Mouse (Mus musculus): ENCODE results near the gene Syt2. TPM values are rescaled to one million over a fixed set of nuclear protein-coding genes. Genes with fewer than 3 reads are reported as not detected.

Syt2 gene
- polyA plus RNA-seq, 1 experiment from 2014 or later, result 0.48 TPM

- H3K27ac ChIP-seq (ENCODE audit: low read depth, low read length), result no peak overlapping the region
- TF ChIP-seq CTCF (IDR thresholded peaks at IDR 0.05; ENCODE audit: low read depth), result no peak
- H3K9ac ChIP-seq (ENCODE audit: low read depth, low read length), result no peak overlapping the region
- H3K27me3 ChIP-seq (replicated peaks; ENCODE audit: control insufficient read depth, insufficient read depth, low read length), result no peaks in the 10 kb centered on the region
- H3K9me3 ChIP-seq (ENCODE audit: control insufficient read depth), result no peaks in the 10 kb centered on the region
- H3K4me1 ChIP-seq (replicated peaks; ENCODE audit: control insufficient read depth, insufficient read depth, low read length), result no peaks in the 10 kb centered on the region
- ATAC-seq, result no peak
- H3K4me3 ChIP-seq (ENCODE audit: low read depth, low read length), result no peak overlapping the region
- 75% methylated on average over 5 of the region's 5 CpGs for WGBS
- H3K4me2 ChIP-seq (replicated peaks; ENCODE audit: low read depth), result no peak overlapping the region
- H3K36me3 ChIP-seq (ENCODE audit: control insufficient read depth, insufficient read depth), result no peaks in the 10 kb centered on the region
These were observed 136.3 kb downstream of the Syt2 start for GRCm38 (mm10) chr1:134782797-134783196.

- Histone ChIP-seq H3K9ac (ENCODE audit: low read depth, low read length) (no peak overlapping the region), H3K4me3 (ENCODE audit: low read depth, low read length) (no peak overlapping the region), H3K36me3 (ENCODE audit: control insufficient read depth, insufficient read depth) (no peaks in the 10 kb centered on the region), H3K4me2 (replicated peaks; ENCODE audit: low read depth) (no peak overlapping the region), H3K27ac (ENCODE audit: low read depth, low read length) (no peak overlapping the region), H3K27me3 (replicated peaks; ENCODE audit: control insufficient read depth, insufficient read depth, low read length) (no peaks in the 10 kb centered on the region), H3K4me1 (replicated peaks; ENCODE audit: control insufficient read depth, insufficient read depth, low read length) (no peaks in the 10 kb centered on the region), H3K9me3 (ENCODE audit: control insufficient read depth) (no peaks in the 10 kb centered on the region)
- TF ChIP-seq CTCF (IDR thresholded peaks at IDR 0.05; ENCODE audit: low read depth), result no peak
- WGBS, result 70% methylated on average over 4 of the region's 4 CpGs
- ATAC-seq, result no peak
These were observed 137.5 kb downstream of the Syt2 start for GRCm38 (mm10) chr1:134783958-134784357.

- H3K4me3 ChIP-seq (ENCODE audit: low read depth, low read length), result no peak overlapping the region
- H3K27ac ChIP-seq (ENCODE audit: low read depth, low read length), result no peak overlapping the region
- no peak overlapping the region for H3K9ac ChIP-seq (ENCODE audit: low read depth, low read length)
- no peak overlapping the region for H3K4me2 ChIP-seq (replicated peaks; ENCODE audit: low read depth)
- no peaks in the 10 kb centered on the region for H3K27me3 ChIP-seq (replicated peaks; ENCODE audit: control insufficient read depth, insufficient read depth, low read length)
- ATAC-seq, result no peak
- H3K36me3 ChIP-seq (ENCODE audit: control insufficient read depth, insufficient read depth), result no peaks in the 10 kb centered on the region
- 64% methylated on average over 6 of the region's 6 CpGs for WGBS
- no peaks in the 10 kb centered on the region for H3K4me1 ChIP-seq (replicated peaks; ENCODE audit: control insufficient read depth, insufficient read depth, low read length)
- no peaks in the 10 kb centered on the region for H3K9me3 ChIP-seq (ENCODE audit: control insufficient read depth)
- no peak for TF ChIP-seq CTCF (IDR thresholded peaks at IDR 0.05; ENCODE audit: low read depth)
These were observed 138.0 kb downstream of the Syt2 start for GRCm38 (mm10) chr1:134784481-134784880.

GRCm38 (mm10) chr1:134784911-134785310 is 138.4 kb downstream of the Syt2 start:
- TF ChIP-seq CTCF (IDR thresholded peaks at IDR 0.05; ENCODE audit: low read depth), result no peak
- Histone ChIP-seq H3K27me3 (replicated peaks; ENCODE audit: control insufficient read depth, insufficient read depth, low read length) (no peaks in the 10 kb centered on the region), H3K4me3 (ENCODE audit: low read depth, low read length) (no peak overlapping the region), H3K9me3 (ENCODE audit: control insufficient read depth) (no peaks in the 10 kb centered on the region), H3K27ac (ENCODE audit: low read depth, low read length) (no peak overlapping the region), H3K4me1 (replicated peaks; ENCODE audit: control insufficient read depth, insufficient read depth, low read length) (no peaks in the 10 kb centered on the region), H3K4me2 (replicated peaks; ENCODE audit: low read depth) (no peak overlapping the region), H3K9ac (ENCODE audit: low read depth, low read length) (no peak overlapping the region), H3K36me3 (ENCODE audit: control insufficient read depth, insufficient read depth) (no peaks in the 10 kb centered on the region)
- 89% methylated on average over 1 of the region's 1 CpGs for WGBS
- ATAC-seq, result no peak

GRCm38 (mm10) chr1:134788096-134788495 is 141.6 kb downstream of the Syt2 start:
- H3K27ac ChIP-seq (ENCODE audit: low read depth, low read length), result no peak overlapping the region
- no peaks in the 10 kb centered on the region for H3K9me3 ChIP-seq (ENCODE audit: control insufficient read depth)
- no peak overlapping the region for H3K4me2 ChIP-seq (replicated peaks; ENCODE audit: low read depth)
- no peak overlapping the region for H3K9ac ChIP-seq (ENCODE audit: low read depth, low read length)
- no peak overlapping the region for H3K4me3 ChIP-seq (ENCODE audit: low read depth, low read length)
- no peak for TF ChIP-seq CTCF (IDR thresholded peaks at IDR 0.05; ENCODE audit: low read depth)
- WGBS, result 47% methylated on average over 7 of the region's 7 CpGs
- no peaks in the 10 kb centered on the region for H3K4me1 ChIP-seq (replicated peaks; ENCODE audit: control insufficient read depth, insufficient read depth, low read length)
- H3K36me3 ChIP-seq (ENCODE audit: control insufficient read depth, insufficient read depth), result no peaks in the 10 kb centered on the region
- ATAC-seq, result no peak
- H3K27me3 ChIP-seq (replicated peaks; ENCODE audit: control insufficient read depth, insufficient read depth, low read length), result no peaks in the 10 kb centered on the region

GRCm38 (mm10) chr1:134790716-134791439 is 144.4 kb downstream of the Syt2 start:
- Histone ChIP-seq H3K27me3 (replicated peaks; ENCODE audit: control insufficient read depth, insufficient read depth, low read length) (no peaks in the 10 kb centered on the region), H3K9ac (ENCODE audit: low read depth, low read length) (no peak overlapping the region), H3K4me2 (replicated peaks; ENCODE audit: low read depth) (no peak overlapping the region), H3K36me3 (ENCODE audit: control insufficient read depth, insufficient read depth) (no peaks in the 10 kb centered on the region), H3K4me3 (ENCODE audit: low read depth, low read length) (no peak overlapping the region), H3K9me3 (ENCODE audit: control insufficient read depth) (no peaks in the 10 kb centered on the region), H3K4me1 (replicated peaks; ENCODE audit: control insufficient read depth, insufficient read depth, low read length) (no peaks in the 10 kb centered on the region), H3K27ac (ENCODE audit: low read depth, low read length) (no peak overlapping the region)
- 82% methylated on average over 2 of the region's 2 CpGs for WGBS
- ATAC-seq, result no peak
- TF ChIP-seq CTCF (IDR thresholded peaks at IDR 0.05; ENCODE audit: low read depth), result no peak

Measured in intestine, postnatal 0 days (tissue).